In genomic region chr13:94139713-94140445, GRCm38 (mm10) we compare ENCODE assay signal across 10 mouse cellular contexts.
DNase-seq lines count a peak whose midpoint lies in the region; ATAC-seq and TF ChIP-seq lines count a peak whose summit lies in the region.
"Had no signal": no experiment of that assay in that cellular context is flagged by ENCODE, and none has a peak within 500 bp of the region (broad histone marks: within the 10 kb centered on the region; RNA-seq: fewer than 3 reads in every experiment).

No protein-coding gene starts in this region.

- peaks cover 9% of the 10 kb centered on the region for H3K79me3 ChIP-seq in C2C12 (ENCODE audit: low read depth)

- no peaks in the 10 kb centered on the region for H3K9me3 ChIP-seq in hindbrain, postnatal 0 days (ENCODE audit: low read length)
- no peaks in the 10 kb centered on the region for H3K9me3 ChIP-seq in hindbrain, embryonic 16.5 days (ENCODE audit: control insufficient read depth, low read length)
- H3K9me3 ChIP-seq in embryonic facial prominence, embryonic 14.5 days (ENCODE audit: control insufficient read depth, low read length), result no peaks in the 10 kb centered on the region
- H3K9me3 ChIP-seq in intestine, embryonic 15.5 days, result no peaks in the 10 kb centered on the region
- H3K9me3 ChIP-seq: midbrain, embryonic 13.5 days had no signal

- H3K4me1 ChIP-seq in hindbrain, postnatal 0 days (ENCODE audit: insufficient read depth, low read length), result peaks cover 20% of the 10 kb centered on the region
- peaks cover 20% of the 10 kb centered on the region for H3K4me1 ChIP-seq in hindbrain, embryonic 16.5 days (ENCODE audit: control insufficient read depth, insufficient read depth, low read depth, low read length)
- H3K4me1 ChIP-seq in embryonic facial prominence, embryonic 14.5 days (ENCODE audit: control insufficient read depth, insufficient read depth, low read length), result peaks cover 71% of the 10 kb centered on the region
- H3K4me1 ChIP-seq in intestine, embryonic 15.5 days (replicated peaks), result peaks cover 56% of the 10 kb centered on the region

- no peak for ATAC-seq in hindbrain, postnatal 0 days
- no peak for ATAC-seq in hindbrain, embryonic 16.5 days
- ATAC-seq in embryonic facial prominence, embryonic 14.5 days (ENCODE audit: low read depth), result no peak
- ATAC-seq in intestine, embryonic 15.5 days, result no peak
- no peak for ATAC-seq in megakaryocyte progenitor cell, adult 5-6 weeks (replicated peaks; ENCODE audit: poor library complexity)
- ATAC-seq: midbrain, embryonic 13.5 days had no signal

- peaks cover 89% of the 10 kb centered on the region for H3K79me2 ChIP-seq in C2C12 (ENCODE audit: control insufficient read depth, insufficient read depth)

- DNase-seq in hindbrain, postnatal 0 days (ENCODE audit: low spot score), result no peak
- peak; percentile 72 for DNase-seq in embryonic facial prominence, embryonic 14.5 days (ENCODE audit: low spot score)
- no peak for DNase-seq in left cerebral cortex, adult 8-10 months (ENCODE audit: low spot score in 2 of 2)
- DNase-seq in layer of hippocampus, adult 11-12 months (ENCODE audit: low spot score), result no peak
- DNase-seq: thymus, postnatal 14 days had no signal

- no peaks in the 10 kb centered on the region for H3K36me3 ChIP-seq in hindbrain, postnatal 0 days (ENCODE audit: insufficient read depth, low read length)
- no peaks in the 10 kb centered on the region for H3K36me3 ChIP-seq in hindbrain, embryonic 16.5 days (ENCODE audit: control insufficient read depth, insufficient read depth, low read length)
- H3K36me3 ChIP-seq in C2C12 (ENCODE audit: control insufficient read depth, insufficient read depth), result peaks cover 15% of the 10 kb centered on the region
- H3K36me3 ChIP-seq in embryonic facial prominence, embryonic 14.5 days (ENCODE audit: control insufficient read depth, insufficient read depth, low read length), result no peaks in the 10 kb centered on the region
- no peaks in the 10 kb centered on the region for H3K36me3 ChIP-seq in intestine, embryonic 15.5 days
- H3K36me3 ChIP-seq: midbrain, embryonic 13.5 days had no signal

- WGBS in hindbrain, postnatal 0 days, result 52% methylated on average over 14 of the region's 14 CpGs
- 57% methylated on average over 14 of the region's 14 CpGs for WGBS in hindbrain, embryonic 16.5 days
- WGBS in embryonic facial prominence, embryonic 14.5 days, result 32% methylated on average over 14 of the region's 14 CpGs
- WGBS in intestine, embryonic 15.5 days, result 53% methylated on average over 14 of the region's 14 CpGs

- H3K27ac ChIP-seq in hindbrain, postnatal 0 days, result peak overlapping the region; percentile 34; the same call in 1 of the 2 replicates
- no peak overlapping the region for H3K27ac ChIP-seq in hindbrain, embryonic 16.5 days (ENCODE audit: low read depth, low read length)
- peak overlapping the region; percentile 69 for H3K27ac ChIP-seq in embryonic facial prominence, embryonic 14.5 days (replicated peaks; ENCODE audit: low read depth, low read length)
- H3K27ac ChIP-seq in intestine, embryonic 15.5 days, result peak overlapping the region; percentile 70
- H3K27ac ChIP-seq: midbrain, embryonic 13.5 days had no signal

- H3K27me3 ChIP-seq in hindbrain, postnatal 0 days (ENCODE audit: insufficient read depth, low read length), result no peaks in the 10 kb centered on the region
- no peaks in the 10 kb centered on the region for H3K27me3 ChIP-seq in hindbrain, embryonic 16.5 days (replicated peaks; ENCODE audit: control insufficient read depth, insufficient read depth, low read length)
- H3K27me3 ChIP-seq in C2C12 (ENCODE audit: control insufficient read depth, insufficient read depth, insufficient read length), result no peaks in the 10 kb centered on the region
- H3K27me3 ChIP-seq in embryonic facial prominence, embryonic 14.5 days (replicated peaks; ENCODE audit: control insufficient read depth, insufficient read depth, low read length), result no peaks in the 10 kb centered on the region
- no peaks in the 10 kb centered on the region for H3K27me3 ChIP-seq in intestine, embryonic 15.5 days (replicated peaks)

- H3K4me2 ChIP-seq in hindbrain, postnatal 0 days (ENCODE audit: low read depth, low read length), result no peak overlapping the region
- no peak overlapping the region for H3K4me2 ChIP-seq in hindbrain, embryonic 16.5 days (ENCODE audit: low read length)
- no peak overlapping the region for H3K4me2 ChIP-seq in embryonic facial prominence, embryonic 14.5 days (ENCODE audit: low read depth, low read length)
- no peak overlapping the region for H3K4me2 ChIP-seq in intestine, embryonic 15.5 days (replicated peaks)
- H3K4me2 ChIP-seq: midbrain, embryonic 13.5 days had no signal

- TF ChIP-seq CTCF in hindbrain, postnatal 0 days (IDR thresholded peaks at IDR 0.05; ENCODE audit: low read depth), result no peak
- TF ChIP-seq CTCF in C2C12 (IDR thresholded peaks at IDR 0.05; ENCODE audit: control insufficient read depth, insufficient read depth, insufficient read length), result no peak

- no peak overlapping the region for H3ac ChIP-seq in C2C12 (ENCODE audit: control insufficient read depth, insufficient read length, low read depth)

- no peak overlapping the region for H3K4me3 ChIP-seq in hindbrain, postnatal 0 days (ENCODE audit: low read length)
- H3K4me3 ChIP-seq in hindbrain, embryonic 16.5 days (ENCODE audit: low read length), result no peak overlapping the region
- no peak overlapping the region for H3K4me3 ChIP-seq in C2C12 (ENCODE audit: insufficient read depth, poor library complexity, severe bottlenecking)
- H3K4me3 ChIP-seq in embryonic facial prominence, embryonic 14.5 days (ENCODE audit: low read depth, low read length), result no peak overlapping the region
- no peak overlapping the region for H3K4me3 ChIP-seq in intestine, embryonic 15.5 days (replicated peaks)
- H3K4me3 ChIP-seq: midbrain, embryonic 13.5 days had no signal

- H3K9ac ChIP-seq in hindbrain, postnatal 0 days (replicated peaks; ENCODE audit: low read length), result no peak overlapping the region
- H3K9ac ChIP-seq in hindbrain, embryonic 16.5 days (ENCODE audit: low read depth, low read length), result no peak overlapping the region
- no peak overlapping the region for H3K9ac ChIP-seq in embryonic facial prominence, embryonic 14.5 days (ENCODE audit: low read depth, low read length)
- H3K9ac ChIP-seq in intestine, embryonic 15.5 days, result no peak overlapping the region; the same call in 1 of the 2 replicates
- H3K9ac ChIP-seq: midbrain, embryonic 13.5 days had no signal

TF ChIP-seq in C2C12, 6 proteins besides CTCF, POLR2A, EP300 and RAD21:
- TF ChIP-seq MYOG (IDR thresholded peaks at IDR 0.05; ENCODE audit: control insufficient read depth, extremely low read depth, insufficient read length) (no peak), MYOD1 (IDR thresholded peaks at IDR 0.05; ENCODE audit: control insufficient read depth, insufficient read length, low read depth) (peak; percentile 40), USF1 (IDR thresholded peaks at IDR 0.05; ENCODE audit: low read depth) (no peak), FOSL1 (IDR thresholded peaks at IDR 0.05; ENCODE audit: insufficient read depth, low read length, poor library complexity, severe bottlenecking) (no peak), CEBPB (IDR thresholded peaks at IDR 0.05; ENCODE audit: low read depth) (no peak), MAX (IDR thresholded peaks at IDR 0.05) (no peak)
